ENCODE assay signal across 10 mouse cellular contexts in genomic region chr5:122057622-122058021, GRCm38 (mm10). TPM values are rescaled to one million over a fixed set of nuclear protein-coding genes. Genes with fewer than 3 reads are reported as not detected.
DNase-seq lines count a peak whose midpoint lies in the region; ATAC-seq and TF ChIP-seq lines count a peak whose summit lies in the region.
"Had no signal": no experiment of that assay in that cellular context is flagged by ENCODE, and none has a peak within 500 bp of the region (broad histone marks: within the 10 kb centered on the region; RNA-seq: fewer than 3 reads in every experiment).

No protein-coding gene starts in this region.

- ATAC-seq in kidney, embryonic 15.5 days (replicated peaks; ENCODE audit: low FRiP score) = no peak

- H3K79me2 ChIP-seq in MEL (ENCODE audit: control insufficient read depth, insufficient read depth, low read length, poor library complexity) = no peaks in the 10 kb centered on the region

- no peak for TF ChIP-seq POLR2A in kidney, adult 2 months (IDR thresholded peaks at IDR 0.05; ENCODE audit: low read depth, low read length)
- no peak for TF ChIP-seq POLR2A in thymus, adult 2 months (IDR thresholded peaks at IDR 0.05; ENCODE audit: control insufficient read depth, extremely low read depth, insufficient read depth, low read length, poor library complexity)
- no peak for TF ChIP-seq POLR2A in MEL (IDR thresholded peaks at IDR 0.05; ENCODE audit: control insufficient read depth in 1 of 2, insufficient read depth in 1 of 2, low read depth in 1 of 2, low read length in 2 of 2, poor library complexity in 1 of 2)
- no peak for TF ChIP-seq POLR2A in small intestine, adult 2 months (IDR thresholded peaks at IDR 0.05; ENCODE audit: low read depth, low read length)

- WGBS in kidney, adult 2 months = 75% methylated on average over 6 of the region's 6 CpGs
- WGBS in kidney, embryonic 15.5 days = 69% methylated on average over 6 of the region's 6 CpGs
- WGBS in thymus, adult 2 months = 77% methylated on average over 6 of the region's 6 CpGs
- WGBS in small intestine, adult 2 months = 66% methylated on average over 6 of the region's 6 CpGs
- 66% methylated on average over 6 of the region's 6 CpGs for WGBS in midbrain, embryonic 10.5 days

- peak; percentile 29; the same call in 1 of the 2 replicates for TF ChIP-seq CTCF in kidney, adult 2 months (conservative IDR thresholded peaks at IDR 0.05; ENCODE audit: insufficient read depth, insufficient read length, low read depth, low read length)
- no peak for TF ChIP-seq CTCF in thymus, adult 2 months (IDR thresholded peaks at IDR 0.05; ENCODE audit: borderline replicate concordance, control insufficient read depth, extremely low read depth, insufficient read depth, low read length, poor library complexity)
- TF ChIP-seq CTCF in MEL (IDR thresholded peaks at IDR 0.05 in 2 of 3, conservative IDR thresholded peaks at IDR 0.05 in 1 of 3; ENCODE audit: control insufficient read depth in 1 of 3, insufficient read depth in 1 of 3, low read depth in 2 of 3, low read length in 3 of 3, poor library complexity in 1 of 3, severe bottlenecking in 1 of 3) = peak; percentile 47 to 80 (median 66)
- TF ChIP-seq CTCF in small intestine, adult 2 months (IDR thresholded peaks at IDR 0.05; ENCODE audit: extremely low read depth, insufficient read length, insufficient replicate concordance, low read depth, low read length) = peak; percentile 43; the same call in 1 of the 2 replicates

- 0 out of 2 replicates have a peak, but pooled peaks cover 5% of the 10 kb centered on the region for H3K9me3 ChIP-seq in kidney, embryonic 15.5 days (replicated peaks)
- H3K9me3 ChIP-seq in MEL (replicated peaks; ENCODE audit: insufficient read depth, low read length) = no peaks in the 10 kb centered on the region
- H3K9me3 ChIP-seq in midbrain, embryonic 10.5 days (replicated peaks) = peaks cover 9% of the 10 kb centered on the region

- H3K27ac ChIP-seq in kidney, adult 2 months (ENCODE audit: insufficient read depth, low read depth, low read length) = no peak overlapping the region
- no peak overlapping the region for H3K27ac ChIP-seq in kidney, embryonic 15.5 days
- H3K27ac ChIP-seq in thymus, adult 2 months (ENCODE audit: control insufficient read depth, insufficient read depth, low read length) = no peak overlapping the region
- no peak overlapping the region for H3K27ac ChIP-seq in MEL (ENCODE audit: control insufficient read depth, low read depth, low read length)
- no peak overlapping the region for H3K27ac ChIP-seq in small intestine, adult 2 months (ENCODE audit: insufficient read depth, low read depth, low read length)
- no peak overlapping the region for H3K27ac ChIP-seq in midbrain, embryonic 10.5 days (replicated peaks)
- H3K27ac ChIP-seq: embryonic facial prominence, embryonic 13.5 days had no signal

- no peaks in the 10 kb centered on the region for H3K27me3 ChIP-seq in kidney, adult 2 months (replicated peaks; ENCODE audit: control insufficient read depth, insufficient read depth, low read length)
- H3K27me3 ChIP-seq in kidney, embryonic 15.5 days = peaks cover 15% of the 10 kb centered on the region
- H3K27me3 ChIP-seq in thymus, adult 2 months (ENCODE audit: control insufficient read depth, insufficient read depth, low read length) = no peaks in the 10 kb centered on the region; the same call in none of the 2 replicates
- no peaks in the 10 kb centered on the region for H3K27me3 ChIP-seq in MEL (ENCODE audit: control insufficient read depth in 1 of 2, insufficient read depth in 2 of 2, low read length in 2 of 2)
- peaks cover 14% of the 10 kb centered on the region; the same call in 1 of the 2 replicates for H3K27me3 ChIP-seq in small intestine, adult 2 months (ENCODE audit: control insufficient read depth, insufficient read depth, low read length)
- peaks cover 22% of the 10 kb centered on the region for H3K27me3 ChIP-seq in midbrain, embryonic 10.5 days (ENCODE audit: low read depth, poor library complexity, severe bottlenecking)

- H3K4me2 ChIP-seq in kidney, embryonic 15.5 days = no peak overlapping the region
- H3K4me2 ChIP-seq: embryonic facial prominence, embryonic 13.5 days had no signal

- TF ChIP-seq EP300 in MEL (IDR thresholded peaks at IDR 0.05; ENCODE audit: low read depth in 1 of 2, low read length in 2 of 2) = no peak

- H3K4me1 ChIP-seq in kidney, adult 2 months (ENCODE audit: control insufficient read depth, insufficient read depth, low read length) = no peaks in the 10 kb centered on the region
- peaks cover 49% of the 10 kb centered on the region for H3K4me1 ChIP-seq in kidney, embryonic 15.5 days
- H3K4me1 ChIP-seq in thymus, adult 2 months (replicated peaks; ENCODE audit: control insufficient read depth, insufficient read depth, low read length) = no peaks in the 10 kb centered on the region; the same call in 1 of the 2 replicates
- H3K4me1 ChIP-seq in MEL (ENCODE audit: control insufficient read depth in 1 of 2, insufficient read depth in 2 of 2, low read length in 2 of 2) = peaks cover 2 to 4% of the 10 kb centered on the region in 2 experiments; a peak in 1 of 4 replicates
- H3K4me1 ChIP-seq in small intestine, adult 2 months (ENCODE audit: control insufficient read depth, insufficient read depth, insufficient read length, low read length) = peaks cover 4% of the 10 kb centered on the region
- peaks cover 53% of the 10 kb centered on the region for H3K4me1 ChIP-seq in midbrain, embryonic 10.5 days

- H3K9ac ChIP-seq in kidney, embryonic 15.5 days = no peak overlapping the region
- no peak overlapping the region for H3K9ac ChIP-seq in MEL (ENCODE audit: control insufficient read depth, low read depth, low read length, poor library complexity, severe bottlenecking)
- H3K9ac ChIP-seq: embryonic facial prominence, embryonic 13.5 days had no signal

- no peaks in the 10 kb centered on the region for H3K36me3 ChIP-seq in kidney, adult 2 months (ENCODE audit: control insufficient read depth, insufficient read depth, low read length)
- no peaks in the 10 kb centered on the region for H3K36me3 ChIP-seq in kidney, embryonic 15.5 days
- no peaks in the 10 kb centered on the region for H3K36me3 ChIP-seq in thymus, adult 2 months (ENCODE audit: control insufficient read depth, insufficient read depth, low read length)
- no peaks in the 10 kb centered on the region for H3K36me3 ChIP-seq in MEL (ENCODE audit: control insufficient read depth in 1 of 2, insufficient read depth in 2 of 2, low read length in 2 of 2)
- H3K36me3 ChIP-seq in small intestine, adult 2 months (ENCODE audit: control insufficient read depth, insufficient read depth, low read length) = no peaks in the 10 kb centered on the region
- no peaks in the 10 kb centered on the region for H3K36me3 ChIP-seq in midbrain, embryonic 10.5 days
- H3K36me3 ChIP-seq: embryonic facial prominence, embryonic 13.5 days had no signal

- TF ChIP-seq RAD21 in MEL (IDR thresholded peaks at IDR 0.05; ENCODE audit: low read depth, low read length) = peak; percentile 68

- DNase-seq in kidney, adult 2 months = no peak
- DNase-seq in thymus, adult 2 months = peak; percentile 9
- DNase-seq in thymus, postnatal 36 days = no peak
- peak; percentile 64 for DNase-seq in MEL (ENCODE audit: low read depth, low spot score)
- no peak for DNase-seq in adrenal gland, postnatal 4 days (ENCODE audit: low spot score in 2 of 2)
- DNase-seq in midbrain, embryonic 10.5 days (ENCODE audit: low spot score) = no peak
- DNase-seq: cerebellum, adult 11-12 months had no signal

- H3K4me3 ChIP-seq in kidney, adult 2 months (ENCODE audit: insufficient read depth, low read depth, low read length) = no peak overlapping the region
- H3K4me3 ChIP-seq in kidney, embryonic 15.5 days (replicated peaks) = no peak overlapping the region
- H3K4me3 ChIP-seq in thymus, adult 2 months (ENCODE audit: control insufficient read depth, insufficient read depth, low read length) = no peak overlapping the region
- no peak overlapping the region for H3K4me3 ChIP-seq in MEL (ENCODE audit: control insufficient read depth in 1 of 2, insufficient read depth in 1 of 2, low read depth in 2 of 2, low read length in 2 of 2)
- H3K4me3 ChIP-seq in small intestine, adult 2 months (ENCODE audit: low read depth, low read length) = no peak overlapping the region
- no peak overlapping the region for H3K4me3 ChIP-seq in midbrain, embryonic 10.5 days
- H3K4me3 ChIP-seq: embryonic facial prominence, embryonic 13.5 days had no signal

TF ChIP-seq in MEL, 35 proteins besides CTCF, POLR2A, EP300 and RAD21:
- no peak for TF ChIP-seq ZKSCAN1 (IDR thresholded peaks at IDR 0.05; ENCODE audit: low read depth, low read length)
- peak; percentile 45 for TF ChIP-seq SMC3 (IDR thresholded peaks at IDR 0.05; ENCODE audit: low read depth, low read length)
- peak; percentile 36; the same call in 1 of the 2 replicates for TF ChIP-seq ZC3H11A (IDR thresholded peaks at IDR 0.05; ENCODE audit: low read depth, low read length)

RNA-seq across cellular contexts. Expression of gene Cux2, which starts 7.7 kb away (rescaled TPM):
- 3.2 and 3.6 TPM in 2 replicates for polyA plus RNA-seq in kidney, adult 2 months (2012; rRNA removed)
- polyA plus RNA-seq in kidney, embryonic 15.5 days (2015; fragmentation: Nextera tagmentation; extraction: Ambion mirVana) = 8.7 and 9.9 TPM in 2 replicates
- 0.18 and 0.75 TPM in 2 replicates for polyA plus RNA-seq in thymus, adult 2 months (2012; rRNA removed)
- total RNA-seq in MEL (2012; rRNA removed) = 1.2 and 1.4 TPM in 2 replicates
- 1 to 10 TPM in 1 of 2 experiments, not detected in 1; 3.5 TPM for polyA plus RNA-seq in MEL (2012; ENCODE audit: insufficient read depth in 1 of 2, insufficient read length in 2 of 2, low read depth in 1 of 2, low replicate concordance in 2 of 2, missing spikeins in 1 of 2)
- 1.7 and 2.6 TPM in 2 replicates for polyA plus RNA-seq in small intestine, adult 2 months (2012; rRNA removed)
- 10 to 100 TPM; 37.5 to 37.8 TPM for total RNA-seq in adrenal gland, postnatal 4 days (2021)
- 6.4 and 10.2 TPM in 2 replicates for polyA plus RNA-seq in midbrain, embryonic 10.5 days (2016; fragmentation: Nextera tagmentation; extraction: Ambion mirVana)

RNA-seq across cellular contexts. Expression of gene Myl2, which starts 43.1 kb away (rescaled TPM):
- polyA plus RNA-seq in kidney, adult 2 months (2012; rRNA removed) = 0.90 and 11.8 TPM in 2 replicates
- 0.78 and 2.3 TPM in 2 replicates for polyA plus RNA-seq in kidney, embryonic 15.5 days (2015; fragmentation: Nextera tagmentation; extraction: Ambion mirVana)
- 0.79 and 169 TPM in 2 replicates for polyA plus RNA-seq in thymus, adult 2 months (2012; rRNA removed)
- total RNA-seq in MEL (2012; rRNA removed) = 0.35 and 0.75 TPM in 2 replicates
- under 1 TPM in 1 of 2 experiments, not detected in 1; 0.54 TPM for polyA plus RNA-seq in MEL (2012; ENCODE audit: insufficient read depth in 1 of 2, insufficient read length in 2 of 2, low read depth in 1 of 2, low replicate concordance in 2 of 2, missing spikeins in 1 of 2)
- polyA plus RNA-seq in small intestine, adult 2 months (2012; rRNA removed) = not detected in 2 replicates
- total RNA-seq in adrenal gland, postnatal 4 days (2021) = 10 to 100 TPM in 1 of 2 experiments, 1 to 10 TPM in 1; 4.8 to 30.3 TPM
- polyA plus RNA-seq in midbrain, embryonic 10.5 days (2016; fragmentation: Nextera tagmentation; extraction: Ambion mirVana) = 0.43 and 0.59 TPM in 2 replicates
- polyA plus RNA-seq: embryonic facial prominence, embryonic 13.5 days had no signal

Comparison
In these comparisons a context has a peak if more than half of its experiments do, and no peak if none do; other contexts are left out.
1. DNase-seq: peak in thymus, adult 2 months (single experiment) and MEL (single experiment); none in kidney, adult 2 months (single experiment), thymus, postnatal 36 days (0 of 2), adrenal gland, postnatal 4 days (0 of 2) and midbrain, embryonic 10.5 days (single experiment).